Mouse (Mus musculus) CH12.LX (cell line): ENCODE data around the gene 1700020L24Rik.

ENCODE experiments used
- CTCF ChIP-seq, 2 experiments: IDR thresholded peaks in 1 of 2; conservative IDR thresholded peaks in 1 of 2; 2 replicates each; pipeline ENCODE4 v1.5.1; 2011 to 2012; ENCODE audit warnings: low read depth in 2 of 2, low read length in 2 of 2, improper control_type of control experiment in 1 of 2, inconsistent platforms in 1 of 2, mild to moderate bottlenecking in 1 of 2, moderate library complexity in 1 of 2
- E2F4 ChIP-seq: IDR thresholded peaks from 2 replicates; pipeline ENCODE4 v1.6.1; 2011; ENCODE audit warnings: low read depth, low read length, improper control_type of control experiment; ENCODE audit not compliant: insufficient replicate concordance
- HCFC1 ChIP-seq: IDR thresholded peaks from 2 replicates; pipeline ENCODE4 v1.6.1; 2012; ENCODE audit warnings: low read depth, mild to moderate bottlenecking, inconsistent platforms, low read length, improper control_type of control experiment
- MAZ ChIP-seq: IDR thresholded peaks from 2 replicates; pipeline ENCODE4 v1.6.1; 2012; ENCODE audit warnings: low read depth, mild to moderate bottlenecking, inconsistent platforms, low read length, improper control_type of control experiment, moderate library complexity
- NELFE ChIP-seq: IDR thresholded peaks from 2 replicates; pipeline ENCODE4 v1.6.1; 2011; ENCODE audit warnings: low read depth, low read length, improper control_type of control experiment
- USF1 ChIP-seq: IDR thresholded peaks from 2 replicates; pipeline ENCODE4 v1.6.1; 2014; ENCODE audit warnings: low read depth, mild to moderate bottlenecking, inconsistent platforms, low read length, improper control_type of control experiment
- USF2 ChIP-seq: conservative IDR thresholded peaks from 2 replicates; pipeline ENCODE4 v1.6.1; 2011; ENCODE audit warnings: low read depth, low read length, improper control_type of control experiment
- ZMIZ1 ChIP-seq: IDR thresholded peaks from 2 replicates; pipeline ENCODE4 v1.6.1; 2012; ENCODE audit warnings: low read depth, mild to moderate bottlenecking, inconsistent platforms, low read length, improper control_type of control experiment

DNA sequence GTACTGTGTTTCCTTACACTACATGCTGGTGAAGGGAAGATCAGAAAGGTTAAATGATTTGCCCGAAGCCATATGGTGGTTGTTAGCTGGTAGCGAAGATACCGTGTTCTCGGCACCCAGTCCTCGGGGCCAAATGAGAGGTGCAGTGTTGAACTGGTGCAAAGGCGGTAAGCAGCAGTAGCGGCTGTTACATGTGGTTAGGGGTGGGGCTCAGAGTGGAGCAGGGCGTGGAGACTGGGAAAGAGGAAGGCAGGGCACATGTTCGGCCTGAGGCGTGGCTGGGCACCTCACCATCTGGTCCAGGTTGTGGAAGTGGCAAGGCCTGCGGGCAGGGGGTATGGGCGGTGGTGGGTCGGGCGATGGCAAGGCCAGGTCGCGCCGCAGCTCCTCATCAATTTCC, 10.5 kb upstream of the 1700020L24Rik start:
- TF ChIP-seq HCFC1, result no peak
- TF ChIP-seq E2F4, result no peak
- TF ChIP-seq CTCF (conservative IDR thresholded peaks at IDR 0.05 in 1 of 2, IDR thresholded peaks at IDR 0.05 in 1 of 2; ENCODE audit: low read depth in 2 of 2, low read length in 2 of 2), result no peak
- no peak for TF ChIP-seq USF2
- no peak for TF ChIP-seq NELFE
- TF ChIP-seq USF1, result no peak
- no peak for TF ChIP-seq ZMIZ1
- TF ChIP-seq MAZ, result no peak
